Mouse (Mus musculus) G1E (cell line): ENCODE data around the gene Med13l.

Source experiments
- CTCF ChIP-seq: IDR thresholded peaks from 2 replicates; pipeline ENCODE4 v1.5.1; 2012; ENCODE audit warnings: low read depth, low read length, inconsistent platforms, mixed read lengths
- POLR2AphosphoS5 ChIP-seq: IDR thresholded peaks from 2 replicates; pipeline ENCODE4 v1.6.1; 2012; ENCODE audit warnings: low read depth, low read length, inconsistent platforms; ENCODE audit not compliant: insufficient replicate concordance

DNA sequence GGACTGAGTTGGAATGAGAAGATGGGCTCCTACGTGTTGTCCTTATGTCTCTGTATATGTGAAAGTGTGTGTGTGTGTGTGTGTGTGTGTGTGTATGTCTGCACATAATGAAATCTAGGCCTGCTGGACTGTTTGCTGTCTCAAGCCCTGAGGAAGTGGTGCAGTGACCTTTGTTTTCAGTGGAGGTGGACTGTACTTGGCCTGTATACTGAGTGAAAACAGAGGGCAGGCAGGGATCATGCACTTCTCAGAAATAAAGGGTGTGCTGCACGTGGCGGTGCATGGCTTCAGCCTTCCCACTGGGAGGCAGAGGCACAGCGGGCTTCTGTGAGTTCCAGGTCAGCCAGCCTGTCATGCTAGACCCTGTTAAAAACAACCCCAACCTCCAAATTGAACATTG, 11.0 kb downstream of the Med13l start:
- TF ChIP-seq CTCF: no peak
- no peak for TF ChIP-seq POLR2AphosphoS5
